Mouse (Mus musculus) T-helper 2 cell (primary cell): ENCODE data around the gene Olah.

Experiments
- in situ Hi-C: fragments of 300-600 bp; cut with MboI, MseI; formaldehyde crosslinking; loops from one replicate; pipeline ENCODE4 v1.15.1; 2025; ENCODE audit warnings: high pct_unique_total_duplicates

The Olah gene

DNA sequence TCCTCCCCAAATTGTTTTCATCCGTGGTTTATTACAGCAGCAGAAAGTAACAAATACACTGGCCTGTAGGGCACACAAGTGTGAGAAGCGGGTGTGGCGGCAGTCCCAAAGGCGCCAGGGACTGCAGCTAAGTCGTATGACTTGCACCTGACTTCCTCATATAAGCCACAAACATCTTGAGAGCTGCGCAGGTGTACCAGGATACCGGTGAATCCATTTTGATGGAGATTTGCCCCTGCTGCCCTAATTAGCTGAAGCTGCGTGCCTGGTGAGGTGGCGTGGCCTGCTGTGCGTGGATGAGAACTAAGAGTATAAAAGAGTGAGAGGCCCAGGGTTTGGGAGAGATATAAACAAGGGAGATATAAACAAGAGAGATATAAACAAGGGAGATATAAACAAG, at the start of gene Olah:
Olah (minus strand) TSS at position 101 of the 400 bp plus-strand sequence.
- in situ Hi-C loops: loop anchor here (10.0 kb wide), 1 partner anchor 252 kb away; no protein-coding TSS in a partner anchor

DNA sequence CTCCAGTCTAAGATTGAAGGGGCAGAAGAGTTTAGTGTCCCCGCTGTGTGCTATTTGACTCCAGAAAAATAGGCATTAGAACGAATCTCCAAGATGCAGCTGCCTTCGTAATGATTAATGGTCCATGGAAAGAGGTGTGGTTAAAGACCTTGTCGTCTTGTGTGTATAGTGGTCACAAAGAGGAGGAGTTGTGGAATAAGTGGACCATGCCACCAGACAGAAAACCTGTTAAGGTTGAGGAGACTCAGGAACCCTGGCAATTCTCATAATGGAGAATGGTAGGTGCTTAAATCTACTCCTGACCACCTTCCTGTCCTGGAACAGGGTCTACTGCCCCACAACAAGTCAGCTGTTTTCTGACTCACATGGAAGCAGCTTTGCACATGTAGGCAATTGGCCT, 49.0 kb upstream of the Olah start:
- in situ Hi-C loops: loop anchor here (5.0 kb wide), 1 partner anchor 866 kb away; no protein-coding TSS in a partner anchor

DNA sequence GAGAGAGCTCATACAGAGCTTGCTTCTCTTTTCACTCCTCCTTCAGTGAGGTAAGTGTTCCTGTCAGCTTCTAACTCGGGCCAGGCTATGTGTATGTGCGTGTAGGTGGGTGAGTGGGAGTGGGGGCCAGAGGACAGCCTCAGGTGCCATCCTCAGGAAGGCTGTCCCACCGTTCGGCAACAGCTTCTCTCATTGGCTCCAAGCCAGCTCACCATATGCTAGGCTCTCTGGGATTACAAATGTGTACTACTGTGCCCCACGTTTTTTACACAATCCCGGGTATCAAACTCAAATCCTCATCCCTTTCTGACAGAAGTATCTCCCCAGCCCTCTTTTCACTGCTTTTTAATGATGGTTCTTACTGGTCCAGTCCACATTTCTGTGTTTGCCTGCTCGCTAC, 47.2 kb upstream of the Olah start:
- in situ Hi-C loops: no loop called here

DNA sequence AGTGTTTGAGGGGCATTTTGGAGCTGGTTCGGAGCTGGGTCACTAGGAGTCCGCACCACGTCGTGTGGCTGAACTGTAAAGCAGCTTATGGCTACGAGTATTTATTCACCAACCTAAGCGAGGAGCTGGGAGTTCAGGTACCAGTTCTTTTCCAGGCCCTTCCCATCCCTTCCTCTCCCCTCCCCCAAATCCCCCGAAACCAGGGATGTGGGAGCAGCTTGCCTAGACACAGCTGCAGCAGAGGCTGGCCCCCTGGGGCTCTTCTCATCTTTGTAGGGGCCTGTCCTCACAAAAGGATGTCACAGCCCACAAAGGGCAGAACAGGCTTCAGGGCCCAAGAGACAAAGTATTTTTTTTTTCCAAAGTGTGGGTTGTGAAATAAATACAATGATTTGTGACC, 40.9 kb upstream of the Olah start:
- in situ Hi-C loops: no loop called here

DNA sequence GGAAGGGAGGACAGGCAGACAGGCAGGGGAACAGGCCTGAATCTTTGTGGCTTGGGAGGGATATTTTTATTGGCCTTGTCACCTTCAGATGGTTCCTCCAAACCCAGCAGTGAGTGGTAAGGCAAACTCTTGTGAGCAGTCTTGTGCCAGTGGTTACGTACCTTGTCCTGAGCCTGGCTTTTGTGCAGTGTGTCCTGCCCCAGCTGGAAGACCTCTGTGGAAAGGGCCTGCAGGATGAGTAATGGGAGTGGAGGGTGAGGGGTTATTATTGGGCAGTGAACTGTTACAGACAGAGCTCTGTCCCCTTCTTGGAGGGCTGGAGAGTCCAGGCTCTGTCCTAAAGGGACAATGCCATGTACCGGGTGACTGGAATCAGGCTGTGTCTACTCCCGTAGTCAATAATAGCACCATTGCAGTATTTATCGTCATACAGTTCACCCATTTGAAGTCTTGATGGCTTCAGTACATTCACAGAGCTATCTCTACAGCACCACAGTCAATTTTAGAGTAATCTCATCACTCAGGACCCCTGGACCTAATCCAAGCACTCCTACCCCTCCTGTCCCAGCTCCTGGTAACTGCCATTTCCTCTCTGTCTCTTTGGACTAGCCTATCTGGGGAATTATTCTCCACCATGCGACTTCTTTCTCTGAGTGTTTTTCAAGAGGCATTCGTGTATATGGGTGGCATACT, 38.5 kb upstream of the Olah start:
- in situ Hi-C loops: no loop called here

DNA sequence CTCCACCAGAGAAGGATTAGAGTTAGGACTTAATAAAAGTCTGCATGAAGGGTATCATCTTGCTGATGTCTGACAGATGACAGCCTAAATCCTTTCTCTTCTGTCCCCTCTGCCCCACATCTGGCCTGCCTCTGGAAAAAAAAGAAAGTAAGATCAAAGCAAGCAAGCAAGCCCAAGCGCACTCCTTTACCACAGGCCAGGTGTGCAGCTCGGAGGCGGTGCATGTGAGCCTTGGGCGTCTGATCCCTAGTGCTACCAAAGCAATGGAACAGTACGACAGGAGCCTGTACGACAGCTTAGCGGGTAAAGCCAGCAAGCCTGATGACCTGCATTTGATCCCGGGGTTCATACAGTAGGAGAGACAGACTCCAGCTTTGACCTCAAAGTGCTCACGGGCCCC, 33.9 kb upstream of the Olah start:
- in situ Hi-C loops: no loop called here

DNA sequence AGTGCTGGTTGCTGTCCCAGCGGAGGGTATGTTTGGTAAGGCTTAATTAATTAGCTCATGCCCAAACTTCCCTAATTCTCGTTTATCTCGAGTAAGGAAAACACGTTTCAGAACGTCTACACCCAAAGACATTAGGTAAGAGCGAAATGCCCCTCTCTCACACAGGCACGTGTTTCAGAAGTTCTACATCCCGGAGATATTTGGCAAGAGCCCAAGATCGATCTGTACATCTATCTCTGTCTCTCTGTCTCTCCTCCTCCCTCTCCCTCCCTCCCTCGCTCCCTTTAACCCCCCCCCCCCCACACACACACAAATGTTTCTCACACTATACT, 27.5 kb upstream of the Olah start:
- in situ Hi-C loops: no loop called here

DNA sequence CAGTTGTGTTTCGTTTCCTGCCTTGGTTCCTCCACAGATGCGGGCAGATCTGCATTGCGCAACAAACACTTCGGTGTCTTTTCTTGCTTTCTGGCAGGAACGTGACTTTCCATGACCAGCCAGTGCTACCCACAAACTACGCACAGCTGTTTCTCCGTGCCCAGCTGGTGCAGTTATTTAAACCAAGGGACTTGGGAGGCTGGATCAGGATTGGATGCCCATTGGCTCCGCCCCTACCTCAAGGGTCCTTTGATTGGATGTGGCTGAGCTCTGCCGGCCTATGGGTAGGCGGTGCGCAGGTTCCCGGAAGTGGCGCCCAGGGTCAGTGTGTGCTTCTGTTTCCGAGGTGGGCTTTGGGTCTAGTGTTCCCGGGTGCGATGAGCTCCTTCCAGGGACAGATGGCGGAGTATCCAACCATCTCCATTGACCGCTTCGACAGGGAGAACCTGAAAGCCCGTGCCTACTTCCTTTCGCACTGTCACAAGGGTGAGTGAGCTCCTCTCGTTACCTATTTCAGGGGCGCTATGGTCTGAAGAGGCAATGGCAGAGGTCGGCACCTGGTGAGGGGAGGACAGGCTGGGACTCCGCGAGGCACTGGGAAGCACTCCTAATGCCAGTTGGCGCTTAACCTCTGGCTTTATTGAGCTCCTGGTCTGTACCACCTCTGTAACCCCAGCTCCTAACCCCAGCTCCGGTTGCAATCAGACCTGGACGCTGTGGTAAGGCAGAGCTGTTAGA, 27.0 kb upstream of the Olah start, which contains the start of gene Dclre1c:
Dclre1c (plus strand) TSS at position 291 of the 738 bp plus-strand sequence.
- in situ Hi-C loops: no loop called here

DNA sequence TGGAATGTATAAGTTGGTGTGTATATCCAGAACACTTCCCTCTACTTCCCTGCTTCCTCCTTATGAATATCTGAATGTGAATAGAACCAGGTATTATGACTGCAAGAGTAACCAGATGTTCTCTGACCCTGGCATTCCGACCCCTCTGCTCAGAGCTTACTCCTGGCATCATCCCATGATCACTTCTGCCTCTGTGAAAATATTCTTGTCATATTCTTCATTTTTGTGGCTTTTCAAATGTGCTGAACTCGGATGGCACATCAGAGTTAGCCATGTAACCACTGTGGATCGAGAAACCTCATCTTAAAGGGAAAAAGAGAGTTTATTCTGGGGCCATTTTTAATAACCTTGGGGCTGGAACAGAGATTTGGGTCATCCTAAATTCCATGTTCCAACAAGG, 25.5 kb upstream of the Olah start, which contains the start of gene Meig1:
Meig1 (minus strand) TSS at position 101 of the 400 bp plus-strand sequence.
- in situ Hi-C loops: no loop called here

DNA sequence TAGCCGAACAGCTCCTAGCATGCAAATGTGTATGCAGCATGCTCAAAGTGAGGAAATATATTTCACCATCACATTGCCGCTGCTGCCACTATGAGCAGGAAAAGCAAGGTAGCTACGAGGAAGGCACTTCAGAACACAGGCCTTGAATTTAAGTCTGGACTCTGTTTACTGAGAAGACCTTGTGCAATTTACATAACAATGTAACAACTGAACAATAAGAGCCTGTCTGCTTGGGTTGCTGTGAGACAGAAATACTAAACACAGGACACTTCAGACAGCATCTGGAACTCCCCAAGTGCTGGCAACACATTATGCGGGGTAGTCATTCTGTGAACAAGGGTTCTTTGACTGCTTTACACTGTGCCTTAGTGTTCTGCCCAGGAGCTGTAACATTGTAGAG, 23.1 kb upstream of the Olah start:
- in situ Hi-C loops: no loop called here

DNA sequence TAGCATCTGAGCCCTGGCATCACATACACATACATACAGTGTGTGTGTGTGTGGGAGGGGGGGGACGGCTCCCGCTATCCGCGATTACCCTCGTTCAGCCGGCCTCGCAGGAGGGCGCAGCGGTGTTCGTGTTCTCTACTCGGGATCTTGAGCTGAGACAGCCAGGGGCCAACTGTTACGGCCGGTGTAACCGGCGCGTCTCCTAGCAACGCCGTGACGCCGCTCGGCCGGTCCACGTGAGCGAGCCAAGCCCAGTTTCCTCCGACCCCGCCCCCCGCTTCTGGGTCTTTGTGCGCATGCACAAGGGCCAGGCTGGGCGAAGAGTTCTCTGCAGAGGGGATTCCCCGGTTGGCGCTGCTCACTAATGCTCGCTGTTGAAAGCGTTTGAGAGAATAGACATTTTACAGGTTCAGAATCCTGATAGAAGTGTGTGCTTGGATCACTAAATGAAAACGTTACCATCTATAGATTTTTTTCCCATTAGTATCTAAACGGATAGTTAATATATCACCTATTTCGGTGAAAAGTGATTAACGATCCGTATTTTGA, 21.9 kb upstream of the Olah start:
- in situ Hi-C loops: loop anchor here (10.0 kb wide), 2 partner anchors 74 to 294 kb away; no protein-coding TSS in a partner anchor

DNA sequence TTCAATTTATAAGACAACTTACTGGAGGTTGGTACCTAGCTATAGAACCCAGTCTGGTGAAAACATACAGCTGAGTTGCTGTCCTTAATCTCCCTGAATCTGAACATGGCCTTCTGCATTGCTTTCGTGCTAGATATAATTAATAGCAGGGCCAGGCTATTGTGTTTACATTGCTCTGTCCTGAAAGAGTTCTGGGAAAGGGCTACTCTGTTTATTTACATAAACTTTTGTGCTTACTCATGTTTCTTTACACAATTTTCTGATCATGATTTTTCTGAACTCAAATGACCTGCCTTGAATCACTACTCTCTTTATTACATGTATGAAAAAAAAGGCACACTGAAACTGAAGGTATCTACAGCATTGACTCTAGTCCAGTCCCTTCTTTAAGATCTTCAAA, 18.7 kb upstream of the Olah start:
- in situ Hi-C loops: loop anchor here (10.0 kb wide), 2 partner anchors 71 to 291 kb away; no protein-coding TSS in a partner anchor

DNA sequence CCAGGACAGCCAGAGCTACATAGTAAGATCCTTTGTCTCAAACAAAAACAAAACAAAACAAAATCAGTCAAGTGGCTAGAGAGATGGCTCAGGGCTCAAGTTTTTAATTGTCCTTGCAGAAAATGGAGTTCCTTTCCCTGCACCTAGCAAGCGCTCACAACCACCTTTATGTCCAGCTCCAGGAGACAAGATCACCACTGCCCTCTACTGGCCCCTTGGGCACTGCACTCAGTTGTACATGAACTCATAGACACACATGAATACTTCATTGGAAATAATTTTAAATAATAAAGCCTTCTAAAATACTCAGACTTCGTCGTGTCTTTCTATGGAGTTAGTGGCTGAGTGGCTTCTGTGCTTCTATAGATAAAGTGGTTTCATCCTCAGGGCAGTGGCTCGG, 17.2 kb upstream of the Olah start:
- in situ Hi-C loops: loop anchor here (10.0 kb wide), 2 partner anchors 69 to 289 kb away; no protein-coding TSS in a partner anchor

DNA sequence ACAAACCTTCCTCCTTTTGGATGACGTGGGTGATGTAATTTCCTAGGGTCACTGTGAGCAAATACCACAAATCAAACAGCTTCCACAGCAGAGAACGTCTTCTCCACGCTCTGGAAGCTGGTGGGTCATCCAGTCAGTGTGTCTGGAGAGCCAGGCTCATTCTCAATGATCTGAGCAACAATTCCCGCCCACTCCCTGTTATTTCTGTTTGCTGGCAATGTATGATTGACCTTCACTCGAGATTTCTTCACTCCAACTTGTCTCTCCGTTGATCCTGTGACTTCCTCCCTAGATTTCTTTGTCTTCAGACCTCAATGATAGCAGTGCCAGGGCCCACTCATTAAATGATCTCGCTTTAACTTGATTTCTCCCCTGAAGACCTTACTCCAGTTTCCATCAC, 10.7 kb upstream of the Olah start:
- in situ Hi-C loops: no loop called here

DNA sequence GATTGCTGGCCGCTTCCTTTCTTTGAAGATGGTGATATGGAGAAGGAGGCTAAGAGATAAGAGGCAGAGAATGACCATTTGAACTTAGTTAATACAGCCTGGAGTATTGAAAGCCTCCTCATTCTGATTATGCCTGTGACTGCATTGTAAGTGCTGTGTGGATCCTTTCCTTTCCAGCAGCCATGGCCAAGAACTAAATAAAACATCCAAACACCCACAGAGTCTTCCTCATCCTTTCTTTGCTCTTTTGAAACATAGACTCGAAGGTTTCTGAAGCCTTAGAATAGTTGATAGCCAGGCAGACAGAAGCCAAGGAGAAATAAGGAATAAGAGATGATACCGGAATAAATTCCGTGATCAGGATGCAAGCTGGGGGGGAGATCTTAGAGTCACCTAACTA, 9.0 kb upstream of the Olah start:
- in situ Hi-C loops: no loop called here

DNA sequence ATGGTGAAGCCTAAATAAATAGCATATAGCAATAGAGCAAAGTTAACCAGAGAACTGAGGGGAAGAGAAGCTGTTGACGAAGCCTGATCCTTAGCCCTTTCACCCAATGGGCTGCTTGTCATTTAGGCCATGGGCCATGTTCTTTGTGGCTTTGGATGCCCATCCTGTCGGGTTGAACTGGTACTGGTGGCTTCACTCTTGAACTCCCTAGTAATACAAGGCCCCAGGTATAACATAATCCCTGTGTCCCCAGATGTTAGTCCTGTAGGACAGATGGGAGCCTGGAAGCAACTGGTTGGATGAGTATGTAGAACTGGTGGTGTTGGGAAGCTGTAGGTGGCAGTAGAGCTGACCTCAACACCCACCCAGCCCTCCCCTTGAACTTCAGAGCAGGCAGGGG, 5.1 kb downstream of the Olah start:
- in situ Hi-C loops: loop anchor here (5.0 to 10.0 kb wide), 3 partner anchors 45 to 915 kb away; no protein-coding TSS in a partner anchor

DNA sequence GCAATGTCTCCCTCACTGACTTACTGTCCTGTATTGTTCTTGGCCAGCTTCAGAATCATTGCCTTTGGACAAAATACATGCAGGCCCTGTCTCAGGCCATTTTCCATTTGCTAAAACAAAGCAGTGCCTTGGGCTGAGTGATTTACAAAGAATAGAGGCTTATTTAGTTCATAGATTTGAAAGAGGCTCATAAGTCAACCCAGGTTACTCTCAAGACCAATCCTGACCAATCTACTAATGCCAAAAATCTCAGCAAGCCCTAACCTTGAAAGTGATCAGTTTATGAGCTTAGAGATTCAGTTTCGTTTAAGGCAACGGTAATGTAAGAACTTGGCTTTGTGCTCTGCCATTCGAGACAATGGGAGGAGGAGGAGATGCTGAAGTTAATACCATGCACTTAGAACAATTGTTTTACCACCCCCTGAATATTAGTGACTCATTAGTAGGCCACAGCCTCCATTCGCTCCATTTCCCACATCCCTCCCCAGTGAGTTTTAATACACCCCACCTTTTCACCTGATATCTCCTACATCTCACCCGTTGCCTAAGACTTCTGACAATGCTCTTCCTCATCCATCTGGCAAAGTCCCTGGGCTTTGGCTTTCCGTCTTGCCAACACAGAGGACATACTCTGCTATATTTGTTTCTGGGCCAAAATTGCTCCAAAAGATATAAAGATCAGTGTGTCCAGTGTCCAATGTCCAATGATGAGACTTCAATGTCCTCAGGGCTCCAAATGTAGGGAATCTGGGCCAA, 9.7 kb downstream of the Olah start:
- in situ Hi-C loops: no loop called here

DNA sequence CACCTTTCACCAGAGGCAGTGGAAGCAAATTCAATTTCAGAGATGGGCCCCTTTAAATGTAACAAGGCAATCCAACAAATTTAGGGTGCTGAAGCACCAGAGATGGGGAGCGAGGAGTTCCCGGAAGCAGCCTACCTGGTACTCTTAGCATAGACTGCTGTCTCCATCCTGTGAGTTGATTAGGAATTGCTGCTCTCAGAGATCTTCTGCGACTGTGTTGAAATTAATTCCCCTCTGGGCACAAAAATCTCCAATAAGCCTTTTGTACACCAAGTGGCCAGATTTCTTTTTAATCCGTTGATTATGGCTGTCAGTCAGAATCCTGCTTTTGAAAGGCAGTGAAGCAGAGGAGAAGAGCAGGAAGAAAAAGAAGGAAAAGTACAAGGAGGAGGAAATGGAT, 31.9 kb downstream of the Olah start:
- in situ Hi-C loops: no loop called here

DNA sequence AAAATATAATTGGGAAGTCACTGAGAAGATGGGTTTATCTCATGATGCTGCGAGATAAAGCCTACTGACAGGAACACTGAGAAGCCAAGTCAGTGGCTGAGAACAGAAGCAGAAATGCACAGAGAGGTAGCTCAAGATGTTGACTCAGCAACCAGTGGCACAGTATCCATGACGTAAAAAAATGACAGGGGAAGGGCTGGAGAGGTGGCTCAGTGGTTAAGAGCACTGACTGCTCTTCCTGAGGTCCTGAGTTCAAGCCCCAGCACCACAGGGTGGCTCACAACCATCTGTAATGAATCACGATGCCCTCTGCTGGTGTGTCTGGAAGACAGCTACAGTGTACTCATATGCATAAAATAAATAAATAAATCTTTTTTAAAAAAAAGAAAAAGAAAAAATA, 35.9 kb downstream of the Olah start:
- in situ Hi-C loops: no loop called here

DNA sequence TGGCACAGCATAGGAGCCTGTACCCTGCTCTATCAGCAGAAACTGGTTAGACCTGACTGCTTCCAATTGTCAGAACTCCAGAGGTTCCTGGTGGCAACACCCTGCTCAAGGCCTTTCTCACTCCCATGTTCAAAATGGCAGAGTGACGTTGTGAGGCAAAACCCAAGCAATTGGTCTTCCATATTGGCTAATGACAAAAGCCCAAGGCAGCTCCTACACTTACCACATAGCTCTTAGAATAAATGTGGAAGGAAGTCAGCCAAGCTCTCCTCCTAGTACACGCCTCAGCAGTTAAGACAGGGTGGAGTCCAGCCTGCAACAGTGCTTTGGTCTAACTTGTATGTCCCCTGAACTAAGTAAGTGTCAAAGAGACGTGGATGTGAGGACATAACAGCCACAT, 39.1 kb downstream of the Olah start:
- in situ Hi-C loops: no loop called here

DNA sequence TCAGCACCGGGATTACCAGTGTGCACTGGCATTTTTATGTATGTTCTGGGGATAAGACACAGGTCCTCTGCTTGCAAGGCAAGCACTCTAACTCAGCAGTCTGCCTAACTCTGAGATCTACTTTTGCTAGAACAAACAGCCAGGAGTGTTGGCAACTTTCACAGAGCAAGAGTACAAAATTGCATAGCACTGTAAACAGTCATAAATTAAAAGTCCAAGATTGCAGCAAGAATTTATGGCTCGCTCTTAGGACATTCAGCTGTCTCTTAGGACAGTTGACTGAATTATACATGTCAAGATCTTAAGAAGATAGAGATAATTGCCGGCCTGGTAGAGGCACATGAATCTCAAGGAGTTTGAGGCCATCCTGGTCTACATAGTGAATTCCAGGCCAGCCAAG, 40.7 kb downstream of the Olah start:
- in situ Hi-C loops: no loop called here

DNA sequence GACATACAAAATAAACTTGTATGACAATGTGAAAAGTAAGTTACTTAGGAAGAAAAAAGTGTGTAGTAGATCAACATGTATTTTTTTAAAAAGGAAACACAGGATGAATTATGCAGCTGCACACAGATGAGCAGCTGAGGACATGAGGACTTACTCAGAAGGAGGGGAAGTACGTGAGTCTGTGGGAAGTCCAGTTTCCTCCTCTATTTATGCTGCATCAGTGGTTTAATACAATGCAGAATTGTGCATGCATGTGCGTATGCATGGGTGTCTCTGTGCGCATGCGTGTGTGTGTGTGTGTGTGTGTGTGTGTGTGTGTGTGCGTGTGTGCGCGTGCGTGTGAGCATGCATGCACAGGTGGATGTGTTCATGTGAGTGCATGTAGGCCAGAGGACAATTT, 41.2 kb downstream of the Olah start:
- in situ Hi-C loops: no loop called here
